Mouse (Mus musculus) adrenal gland, postnatal 10 days (tissue): ENCODE results near the gene Nup160. TPM values are rescaled to one million over a fixed set of nuclear protein-coding genes. Genes with fewer than 3 reads are reported as not detected.

Experiments used
- DNase-seq: peaks from one replicate; pipeline ENCODE4 v3.0.0; 2021; ENCODE audit warnings: mixed read lengths
- total RNA-seq, 2 experiments: library from RNA; stranded (reverse); gene quantifications; 2 replicates each; pipeline ENCODE4 v1.2.3; 2021

Nup160 gene
- total RNA-seq, 2 experiments from 2014 or later: 17.7 to 25.7 TPM

DNA sequence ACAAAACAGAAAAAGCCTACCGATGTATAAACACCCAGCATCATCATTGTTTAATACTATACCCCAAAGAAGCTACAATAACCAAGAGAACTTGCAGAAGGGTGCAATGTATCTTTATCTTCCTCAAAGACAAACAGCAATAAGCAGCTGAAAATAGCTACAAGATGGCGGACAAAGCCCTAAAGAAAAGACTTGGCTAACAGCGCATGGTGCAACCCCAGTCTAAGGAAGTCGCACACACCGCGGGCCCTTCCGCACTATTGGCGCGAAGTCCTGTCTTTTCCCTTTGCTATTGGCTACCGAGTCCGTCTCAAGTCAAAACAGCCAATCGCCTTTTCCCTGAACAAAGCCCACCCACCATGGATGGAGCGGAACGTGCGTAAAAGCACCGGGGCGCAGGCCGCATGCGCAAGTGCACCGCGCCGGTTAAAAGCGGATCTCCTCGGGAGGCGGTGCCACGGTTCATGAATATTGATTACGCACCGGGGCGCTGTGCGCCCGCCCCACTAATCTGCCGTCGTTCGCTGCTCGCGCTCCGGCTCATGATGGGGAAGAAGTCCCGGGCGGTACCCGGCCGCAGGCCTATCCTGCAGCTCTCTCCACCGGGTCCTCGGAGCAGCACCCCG is 68.2 kb downstream of the Nup160 start, which contains the start of gene Fnbp4:
TSS of gene Fnbp4 (plus strand) at position 318 of the 626 bp plus-strand sequence.
- peak; percentile 98 for DNase-seq

DNA sequence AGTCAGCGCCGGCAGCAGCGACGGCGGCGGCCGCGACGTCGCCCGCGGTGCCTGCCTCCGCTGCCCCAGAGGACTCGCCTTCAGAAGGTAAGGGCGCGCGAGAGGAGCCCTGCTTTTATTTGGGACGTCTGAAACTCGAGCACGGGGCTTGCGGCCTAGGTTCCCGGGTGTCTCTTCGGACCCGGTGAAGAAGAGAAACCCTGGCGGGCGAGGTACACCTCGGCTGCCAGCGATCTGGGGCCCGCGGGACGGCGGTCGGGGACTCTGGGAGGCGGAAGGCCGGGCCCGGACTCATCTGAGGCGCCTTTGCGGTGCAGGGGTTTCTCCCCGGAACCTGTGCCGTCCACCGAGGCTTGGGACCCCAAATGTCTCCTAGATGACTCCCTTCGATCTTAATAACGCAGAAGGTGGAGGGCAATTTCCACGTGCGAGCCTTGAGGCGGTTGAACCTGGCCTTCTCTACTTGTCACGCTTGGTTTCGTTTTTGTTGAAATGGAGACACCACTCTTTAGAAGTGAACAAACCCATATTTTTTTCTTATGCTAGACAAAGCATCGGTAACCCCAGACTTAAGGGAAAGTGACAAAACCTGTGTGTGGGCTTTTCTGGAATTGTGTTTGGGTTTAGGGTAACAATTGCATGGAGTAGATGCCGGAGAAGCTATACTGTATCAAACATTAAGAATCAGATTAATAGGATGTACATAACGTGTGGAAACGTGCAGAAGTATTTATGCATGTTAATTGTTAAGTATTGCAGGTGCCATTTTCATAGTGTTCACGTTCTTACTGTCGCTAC is 68.9 kb downstream of the Nup160 start:
- DNase-seq: peak; percentile 68

DNA sequence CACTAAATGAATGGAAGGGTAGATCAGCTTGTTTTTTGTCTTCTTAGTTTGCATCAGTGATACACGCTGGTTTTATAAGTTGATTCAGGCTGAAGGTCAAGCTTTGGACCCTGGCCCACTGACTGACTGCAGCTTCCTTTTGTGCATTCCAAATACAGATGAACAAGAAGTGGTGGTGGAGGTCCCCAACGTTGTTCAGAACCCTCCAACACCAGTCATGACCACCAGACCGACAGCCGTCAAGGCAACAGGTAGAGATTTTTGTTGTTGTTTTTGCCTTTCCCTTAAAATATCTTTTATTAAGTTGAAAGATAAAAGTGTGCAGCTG is 69.5 kb downstream of the Nup160 start:
- peak; percentile 40 for DNase-seq

DNA sequence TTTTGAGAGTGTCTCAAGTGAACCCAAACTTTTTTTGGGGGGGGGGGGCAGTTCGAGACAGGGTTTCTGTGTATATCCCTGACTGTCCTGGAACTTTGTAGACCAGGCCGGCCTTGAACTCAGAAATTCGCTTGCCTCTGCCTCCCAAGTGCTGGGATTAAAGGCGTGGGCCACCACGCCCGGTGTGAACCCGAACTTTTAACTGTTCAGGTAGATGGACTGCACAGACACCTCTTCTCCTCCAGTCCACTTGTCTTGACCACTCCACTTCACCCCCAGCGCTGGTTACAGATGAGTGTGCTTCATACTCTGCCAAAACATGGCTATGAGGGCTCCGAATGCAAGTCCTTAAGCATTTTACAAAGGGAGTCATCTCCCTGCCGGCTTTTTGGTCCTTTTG is 70.1 kb downstream of the Nup160 start:
- no peak for DNase-seq

DNA sequence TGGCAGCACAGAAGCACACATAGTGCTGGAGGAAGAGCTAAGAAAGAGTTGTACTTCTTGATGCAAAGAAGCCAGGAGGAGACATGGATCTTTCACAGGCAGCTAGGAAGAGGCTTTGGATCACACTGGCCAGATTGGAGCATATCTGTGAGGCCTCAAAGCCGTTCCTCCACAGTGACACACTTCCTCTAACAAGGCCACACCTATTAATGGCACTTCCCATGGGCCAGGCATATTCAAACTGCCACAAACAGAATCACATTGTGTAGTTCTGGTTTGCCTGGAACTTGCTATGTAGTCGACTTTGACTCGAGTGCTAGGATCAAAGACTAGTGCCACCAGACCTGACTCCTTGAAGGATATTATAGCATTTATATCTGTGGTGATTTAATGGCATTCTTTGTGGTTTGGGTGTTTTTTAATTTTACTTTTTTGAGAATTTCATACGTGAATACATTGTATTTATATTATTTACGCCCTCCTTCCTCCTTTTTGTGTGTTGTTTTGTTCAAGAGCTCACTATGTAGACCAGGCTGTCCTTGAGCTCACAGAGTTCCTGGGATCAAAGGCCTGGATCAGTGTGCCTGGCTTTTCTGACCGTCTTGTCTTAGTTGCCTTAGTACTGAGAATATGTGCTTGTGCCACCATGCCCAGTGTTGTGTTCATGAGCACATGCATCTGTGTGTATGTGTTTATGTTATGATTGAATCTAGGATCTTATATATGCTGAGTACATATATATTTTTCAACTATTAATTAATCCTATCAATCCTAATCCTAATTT is 72.9 kb downstream of the Nup160 start:
- no peak for DNase-seq

DNA sequence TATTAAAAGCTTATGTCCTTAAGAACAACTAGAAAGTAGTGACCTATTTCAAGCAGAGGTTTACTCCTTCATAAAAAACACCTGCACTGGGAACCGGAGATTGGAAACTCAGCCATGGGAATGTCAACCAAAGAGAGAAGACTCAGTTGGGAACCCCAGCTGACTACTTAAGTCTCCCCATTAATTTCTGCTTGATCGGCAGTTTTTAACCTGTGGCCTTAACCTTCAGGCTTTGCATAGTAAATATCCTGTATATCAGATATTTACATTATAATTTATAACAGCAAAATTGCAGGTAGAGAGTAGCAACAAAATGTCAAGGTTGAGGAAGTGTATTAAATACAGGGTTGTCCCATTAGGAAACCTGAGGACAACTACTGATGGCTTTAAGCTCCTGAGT is 76.5 kb downstream of the Nup160 start:
- no peak for DNase-seq

DNA sequence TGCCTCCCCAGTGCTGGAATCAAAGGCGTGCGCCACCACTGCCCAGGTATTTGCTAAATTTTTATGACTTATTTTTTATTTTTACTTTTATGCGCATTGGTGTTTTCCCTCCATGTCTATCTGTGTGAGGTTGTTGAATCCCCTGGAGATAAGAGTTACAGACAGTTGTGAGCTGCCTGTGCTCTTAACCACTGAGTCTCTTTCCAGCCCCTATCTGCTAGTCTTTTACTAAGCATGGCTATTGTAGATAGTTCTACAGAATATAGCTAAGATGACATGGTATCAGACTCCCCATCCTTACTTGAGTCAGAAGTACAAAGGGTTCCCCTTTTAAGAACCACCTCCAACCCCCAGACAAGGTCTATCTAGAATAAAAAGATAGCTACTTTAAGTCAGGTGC is 77.2 kb downstream of the Nup160 start:
- DNase-seq: no peak

DNA sequence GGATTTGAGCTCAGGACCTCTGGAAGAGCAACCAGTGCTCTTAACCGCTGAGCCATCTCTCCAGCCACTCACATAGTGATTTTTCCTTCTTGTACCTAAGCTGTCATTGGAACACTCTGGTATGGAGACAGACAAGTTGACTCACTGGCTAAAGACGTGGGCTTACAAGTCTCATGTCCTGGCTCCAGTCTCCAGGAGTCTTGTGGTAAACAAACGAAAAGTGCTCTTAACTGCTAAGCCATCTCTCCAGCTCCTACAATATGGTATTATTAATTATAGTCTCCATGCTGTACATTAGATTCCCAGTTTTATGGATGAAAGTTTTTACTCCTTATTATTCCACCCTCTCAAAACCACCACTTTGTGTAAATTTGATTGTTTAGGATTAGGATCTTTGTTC is 88.1 kb downstream of the Nup160 start:
- DNase-seq: no peak

DNA sequence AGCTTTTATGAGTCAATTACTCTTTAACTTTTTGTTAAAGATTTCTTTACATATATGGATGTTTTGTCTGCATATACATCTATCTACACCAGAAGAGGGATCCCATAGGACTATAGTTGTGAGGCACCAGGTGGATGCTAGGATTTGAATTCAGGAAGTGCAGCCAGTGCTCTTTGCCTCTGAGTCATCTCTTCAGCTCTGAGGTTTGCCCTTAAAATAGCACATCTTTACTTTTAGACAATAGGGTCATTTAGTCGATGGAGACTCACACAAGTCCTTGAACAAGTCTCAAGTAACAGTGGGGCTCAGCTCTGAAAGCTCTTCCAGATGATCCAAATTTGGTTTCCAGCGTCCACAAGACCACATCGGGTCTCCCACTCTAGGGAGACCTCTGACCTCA is 104.3 kb downstream of the Nup160 start:
- DNase-seq: no peak

DNA sequence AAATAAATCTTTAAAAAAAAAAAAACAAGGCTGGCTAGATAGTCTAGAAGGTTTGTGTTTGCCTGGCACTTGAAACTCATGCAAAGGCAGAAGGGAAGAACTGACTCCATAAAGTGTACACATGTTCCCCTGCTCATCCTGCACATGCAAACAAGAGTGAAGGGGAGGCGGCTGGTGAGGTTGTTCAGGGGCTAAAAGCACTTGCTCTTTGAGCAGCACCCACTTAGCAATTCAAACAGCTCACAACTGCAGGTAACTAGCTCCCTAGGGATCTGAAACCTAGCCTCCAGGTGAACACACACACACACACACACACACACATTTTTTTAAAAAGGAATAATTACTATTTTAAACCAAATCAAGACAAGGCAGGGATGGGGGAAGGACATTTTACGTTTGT is 104.9 kb downstream of the Nup160 start:
- DNase-seq: no peak

DNA sequence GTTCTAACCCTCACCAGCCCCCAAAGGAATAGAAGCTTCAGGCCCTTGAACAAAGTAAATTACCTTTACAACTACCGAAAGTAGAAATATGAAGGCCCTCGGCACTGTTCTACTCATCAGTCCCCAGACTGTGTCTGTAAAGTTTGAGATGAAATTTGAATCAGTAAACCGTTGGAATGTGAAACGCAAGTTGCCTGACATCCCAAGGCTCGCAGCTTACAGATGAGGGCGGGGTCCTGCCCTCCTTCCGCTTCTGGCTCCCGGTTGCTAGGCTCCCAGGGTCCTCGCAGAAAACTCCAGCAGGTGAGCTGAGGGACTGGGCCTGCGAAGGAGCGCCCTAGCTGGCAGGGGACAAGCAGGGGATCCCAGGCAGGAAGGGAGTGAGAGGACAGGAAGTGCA is 105.4 kb downstream of the Nup160 start, which contains the start of gene Agbl2:
TSS of gene Agbl2 (plus strand) at position 270 of the 400 bp plus-strand sequence.
- peak; percentile 51 for DNase-seq

DNA sequence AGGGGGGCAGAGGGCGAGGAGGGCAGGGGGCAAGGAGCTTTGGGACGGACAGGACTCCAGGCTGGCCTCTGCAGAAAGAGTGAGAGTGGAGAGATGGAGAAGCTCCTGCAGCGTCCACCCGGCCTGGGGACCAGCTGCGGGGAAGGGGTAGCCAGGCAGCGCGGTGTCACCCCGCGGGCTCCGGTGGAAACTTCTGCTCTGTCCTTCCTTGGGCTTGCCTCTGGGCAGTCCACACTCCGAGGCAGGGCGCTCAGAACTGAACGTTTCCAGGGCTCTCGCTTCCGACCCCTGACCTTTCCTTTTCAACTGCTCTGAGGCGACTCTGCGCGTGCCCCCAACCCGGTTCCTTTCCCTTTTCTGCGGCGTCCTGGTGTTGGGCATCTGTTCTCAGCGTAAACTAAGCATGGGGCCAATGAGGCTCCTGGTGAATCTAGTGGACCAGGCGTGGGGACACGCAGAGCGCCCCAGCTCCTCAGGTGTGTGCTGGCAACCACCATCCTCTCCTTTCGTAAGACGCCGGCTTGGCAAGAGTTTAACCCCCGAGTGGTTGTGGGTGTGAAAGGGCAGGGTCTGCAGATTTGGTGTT is 106.0 kb downstream of the Nup160 start:
- DNase-seq: peak; percentile 44

Other genes with a start within 250 kb of the Nup160 start
- gene Ptprj, start 96.6 kb upstream of the Nup160 start, total RNA-seq: 10 to 100 TPM; 20.9 to 23.2 TPM
- gene Fnbp4, start 68.2 kb downstream of the Nup160 start, total RNA-seq: 10 to 100 TPM; 42.4 to 75.4 TPM
- 1 to 10 TPM in 1 of 2 experiments, under 1 TPM in 1; 0.72 to 1.4 TPM for gene Agbl2, start 105.5 kb downstream of the Nup160 start, total RNA-seq
- 100 to 1,000 TPM; 412 to 444 TPM for gene Mtch2, start 169.9 kb downstream of the Nup160 start, total RNA-seq
- 1 to 10 TPM; 3.3 to 4.8 TPM for gene C1qtnf4, start 208.6 kb downstream of the Nup160 start, total RNA-seq
- gene Kbtbd4, start 227.5 kb downstream of the Nup160 start, total RNA-seq: 10 to 100 TPM; 24.6 to 26.6 TPM
- gene Ndufs3, start 227.6 kb downstream of the Nup160 start, total RNA-seq: 100 to 1,000 TPM; 692 to 778 TPM